Mouse (Mus musculus) thymus, adult 2 months (tissue): ENCODE measurements around the gene Plekhg2.

ENCODE experiments used
- CTCF ChIP-seq: fragments of 200-500 bp; IDR thresholded peaks from 2 replicates; pipeline ENCODE4 v1.5.1; 2012; ENCODE audit warnings: mild to moderate bottlenecking, control low read depth, low read length, moderate library complexity, borderline replicate concordance; ENCODE audit not compliant: control insufficient read depth, poor library complexity, insufficient read depth; ENCODE audit errors: extremely low read depth
- POLR2A ChIP-seq: fragments of 200-500 bp; IDR thresholded peaks from 2 replicates; pipeline ENCODE4 v1.6.1; 2012; ENCODE audit warnings: mild to moderate bottlenecking, low read length, control low read depth, moderate library complexity; ENCODE audit not compliant: control insufficient read depth, poor library complexity, insufficient read depth; ENCODE audit errors: extremely low read depth

GRCm38 (mm10) chr7:28372251-28373108, at the start of gene Plekhg2:
- TF ChIP-seq CTCF (peak; percentile 97), POLR2A (peak; percentile 51)
